Mouse (Mus musculus): ENCODE results near the gene Eif4a1.

DNA sequence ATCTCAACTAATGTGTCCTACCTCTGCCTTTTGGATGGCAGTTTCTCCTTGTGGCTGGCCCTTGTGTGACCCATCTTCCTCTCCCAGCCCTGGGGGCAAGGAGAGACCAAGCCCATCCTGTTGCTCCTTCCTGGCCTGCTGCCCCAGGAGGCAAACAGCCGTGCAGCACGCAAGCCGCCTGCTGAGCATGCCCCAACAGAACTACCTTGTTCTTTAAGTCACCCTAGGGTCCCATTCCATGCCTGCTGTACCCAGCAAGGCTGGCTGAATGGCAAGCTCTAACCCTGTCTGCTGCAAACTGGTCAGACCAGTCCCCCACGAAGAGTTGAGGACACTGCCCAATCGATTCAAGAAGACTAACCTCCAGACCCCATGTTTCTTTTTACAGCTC, 16.2 kb downstream of the Eif4a1 start:
- TF ChIP-seq POLR2A (IDR thresholded peaks at IDR 0.05; ENCODE audit: borderline replicate concordance, low read depth, low read length): no peak
- TF ChIP-seq CTCF (IDR thresholded peaks at IDR 0.05; ENCODE audit: low read depth, low read length): no peak

Data from bone marrow macrophage, adult 2 months (primary cell).